Mouse (Mus musculus): ENCODE measurements around the gene Gstm3. TPM values are rescaled to one million over a fixed set of nuclear protein-coding genes. Genes with fewer than 3 reads are reported as not detected.

Gstm3 gene
- total RNA-seq, 2 experiments from 2014 or later = not detected

DNA sequence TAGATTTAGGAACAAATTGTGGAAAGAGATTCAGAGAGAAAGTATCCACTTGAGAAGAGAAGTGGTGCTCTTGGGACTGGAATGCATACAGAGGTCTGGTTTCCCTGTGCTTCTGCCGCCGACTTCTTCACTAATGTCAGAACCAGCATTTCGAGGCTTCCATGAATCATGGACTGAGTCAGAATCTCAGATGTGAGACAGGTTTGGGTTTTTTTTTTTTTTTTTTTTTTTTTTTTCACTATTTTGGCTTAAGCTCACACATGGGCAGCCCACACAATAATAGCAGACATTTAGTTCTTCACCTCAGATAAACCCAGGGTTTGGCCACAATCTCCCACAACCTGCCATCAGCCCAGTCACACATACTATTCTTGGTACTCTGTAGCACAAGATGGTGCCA is 33.8 kb downstream of the Gstm3 start:
- no peak for DNase-seq
- intact Hi-C loops (cut with DNase I) = loop anchor here (5.0 kb wide), 1 partner anchor 82 kb away; the partner anchor contains the start of gene Gstm1

DNA sequence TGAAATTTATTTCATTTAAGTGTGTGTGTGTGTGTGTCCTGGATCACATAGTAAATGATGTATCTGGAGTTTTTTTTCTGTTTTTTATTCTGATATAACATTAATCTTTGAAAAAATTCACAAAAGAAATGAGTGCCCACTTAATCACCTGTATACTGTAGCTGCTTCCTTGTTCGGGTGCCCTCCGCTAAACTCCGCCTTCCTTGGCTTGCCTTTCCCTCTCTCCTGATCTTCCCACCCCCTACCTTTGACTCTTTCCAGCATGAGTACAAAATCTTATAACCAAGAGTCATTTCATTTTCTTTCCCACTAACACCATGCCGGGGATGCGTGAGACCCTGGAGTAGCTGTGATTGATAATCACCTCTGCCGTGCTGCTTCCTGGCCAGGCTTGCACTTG is 37.0 kb downstream of the Gstm3 start:
- intact Hi-C loops (cut with DNase I) = loop anchor here (5.0 kb wide), 1 partner anchor 215 kb away; the partner anchor contains the start of gene Gnai3
- no peak for DNase-seq

DNA sequence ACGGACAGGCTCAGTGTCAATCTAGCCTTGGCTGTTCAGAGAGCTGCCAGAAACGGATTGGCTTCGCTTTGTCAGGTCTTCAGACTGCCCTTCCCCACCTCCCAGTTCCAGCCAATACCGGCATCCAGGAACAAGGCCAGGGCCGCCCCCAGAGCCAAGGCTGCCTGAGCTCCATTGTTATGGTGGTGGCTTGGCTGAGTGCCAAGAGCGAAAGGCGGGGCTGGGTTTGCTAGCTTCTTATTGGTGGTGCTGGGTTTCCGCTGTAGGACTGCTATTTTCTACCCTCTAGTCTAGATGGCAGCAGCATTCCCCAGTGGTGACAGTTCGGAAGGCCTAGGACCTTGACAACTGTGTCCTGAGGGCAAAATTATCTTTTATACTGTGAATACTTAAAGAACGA is 37.4 kb downstream of the Gstm3 start, which contains the start of gene Gstm7:
Gene Gstm7, minus strand, starts transcription at position 148 of the 400 bp plus-strand sequence.
- peak; percentile 99 to 100 for DNase-seq
- intact Hi-C loops (cut with DNase I) = loop anchor here (5.0 kb wide), 1 partner anchor 216 kb away; the partner anchor contains the start of gene Gnai3

DNA sequence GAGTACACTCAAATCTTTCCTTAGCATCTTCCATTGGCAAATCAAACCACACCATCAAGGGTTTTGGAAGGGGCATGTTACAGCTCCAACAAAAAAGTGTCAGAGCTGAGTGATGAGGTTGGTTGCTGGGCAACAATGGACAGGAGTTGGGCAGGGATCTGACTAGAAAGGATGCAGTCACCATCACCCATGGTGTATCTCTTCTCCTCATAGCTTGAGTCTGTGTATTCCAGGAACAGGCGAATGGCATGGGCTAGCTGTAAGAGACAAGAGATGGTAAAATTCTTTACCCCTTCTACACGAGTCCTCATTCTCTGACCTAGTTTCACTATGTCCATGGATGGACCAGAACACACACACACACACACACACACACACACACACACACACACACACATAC is 37.9 kb downstream of the Gstm3 start:
- no peak for DNase-seq
- intact Hi-C loops (cut with DNase I) = loop anchor here (5.0 kb wide), 1 partner anchor 216 kb away; the partner anchor contains the start of gene Gnai3

DNA sequence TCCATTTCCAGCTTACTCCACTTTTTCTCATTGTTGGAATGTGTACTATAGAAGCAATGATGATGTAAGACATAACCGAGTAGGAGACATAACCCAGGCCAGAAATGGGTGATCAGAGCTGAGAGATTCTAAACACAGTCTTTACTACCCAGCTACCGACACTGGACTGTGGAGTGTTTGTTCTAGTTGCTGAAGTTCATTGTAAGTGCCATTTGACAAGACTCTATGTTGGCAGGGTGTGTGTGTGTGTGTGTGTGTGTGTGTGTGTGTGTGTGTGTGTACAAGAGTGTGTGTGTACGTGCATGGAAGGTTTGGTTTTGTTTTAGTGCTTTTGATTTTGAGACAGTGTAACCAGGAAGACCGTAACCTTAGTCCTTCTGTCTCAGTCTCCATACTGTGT is 39.4 kb downstream of the Gstm3 start:
- intact Hi-C loops (cut with DNase I) = loop anchor here (5.0 kb wide), 1 partner anchor 218 kb away; the partner anchor contains the start of gene Gnai3
- DNase-seq = no peak

DNA sequence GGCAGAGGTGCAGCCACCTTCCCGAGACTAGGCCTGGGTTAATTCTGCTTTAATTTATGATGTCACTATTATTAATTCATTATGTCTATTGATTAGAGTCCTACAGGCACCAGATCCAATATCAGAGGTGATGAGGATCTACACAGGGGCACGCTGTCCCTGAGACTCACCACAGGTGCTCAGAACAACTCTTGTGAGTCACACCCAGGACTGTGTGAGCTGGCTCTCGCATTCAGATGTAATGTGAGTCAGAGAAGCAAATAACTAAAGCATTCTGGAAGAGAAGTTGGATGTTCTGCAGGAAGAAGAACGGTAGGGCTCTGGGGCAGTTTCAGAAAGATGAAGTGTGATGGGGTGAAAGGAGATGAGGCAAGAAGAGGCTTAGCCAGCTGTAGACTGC is 39.8 kb downstream of the Gstm3 start:
- DNase-seq = no peak
- intact Hi-C loops (cut with DNase I) = no loop called here

DNA sequence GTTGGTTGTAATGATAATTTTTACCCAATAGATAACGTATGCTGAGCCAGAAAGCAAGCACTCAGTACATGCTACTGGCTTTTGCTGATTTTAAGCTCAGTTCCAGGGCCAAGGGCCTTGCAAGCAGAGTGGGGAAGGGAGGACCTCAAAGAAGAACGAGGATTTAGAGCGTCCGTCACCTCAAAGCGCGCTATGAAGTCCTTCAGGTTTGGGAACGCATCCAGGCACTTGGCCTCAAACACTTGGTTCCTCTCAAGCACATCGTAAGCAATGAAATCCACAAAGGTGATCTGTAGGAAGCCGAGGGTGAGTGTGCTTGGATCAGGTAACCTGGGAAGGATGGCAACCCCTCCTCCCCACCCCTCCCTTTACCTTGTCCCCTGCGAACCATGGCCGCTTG is 40.4 kb downstream of the Gstm3 start:
- no peak for DNase-seq
- intact Hi-C loops (cut with DNase I) = no loop called here

DNA sequence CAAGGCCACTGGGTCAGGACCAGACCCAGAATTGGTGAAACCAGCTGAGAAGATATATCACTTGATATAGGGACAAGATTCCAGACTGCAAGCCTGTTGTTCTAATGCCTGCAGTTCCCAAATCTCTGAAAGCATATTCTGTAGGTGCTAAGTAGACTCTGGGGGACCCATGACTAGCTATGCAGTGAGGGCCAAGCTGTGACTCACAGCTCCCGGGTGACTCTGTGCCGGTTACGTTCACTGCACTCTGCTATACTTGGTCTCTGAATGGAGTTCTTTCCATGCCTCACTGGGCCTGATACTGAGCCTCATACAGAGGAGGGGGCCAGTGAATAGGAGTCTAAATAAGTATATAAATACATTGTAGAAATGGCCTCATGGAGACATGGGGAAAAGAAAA is 41.2 kb downstream of the Gstm3 start:
- intact Hi-C loops (cut with DNase I) = no loop called here

DNA sequence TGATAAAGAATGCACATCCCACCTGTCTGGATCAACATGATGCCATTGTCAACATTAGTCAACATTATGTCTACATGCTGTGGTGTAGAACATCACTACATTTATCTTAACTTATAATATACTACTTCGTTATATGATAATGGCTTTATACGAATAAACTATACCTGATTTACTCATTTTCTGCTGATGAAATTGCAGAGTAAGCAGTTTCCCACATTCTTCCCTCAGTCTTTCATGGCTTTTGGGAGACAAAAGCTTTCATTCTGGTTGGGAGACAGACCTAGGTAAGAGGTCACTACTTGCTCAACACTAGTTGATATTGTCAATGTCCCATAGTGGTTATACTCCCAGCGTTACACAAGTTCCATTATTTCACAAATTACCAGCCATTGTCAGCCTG is 43.7 kb downstream of the Gstm3 start:
- DNase-seq = no peak
- intact Hi-C loops (cut with DNase I) = no loop called here

More for the DNA sequence above, 41.2 kb downstream of the Gstm3 start:
- DNase-seq = no peak

DNA sequence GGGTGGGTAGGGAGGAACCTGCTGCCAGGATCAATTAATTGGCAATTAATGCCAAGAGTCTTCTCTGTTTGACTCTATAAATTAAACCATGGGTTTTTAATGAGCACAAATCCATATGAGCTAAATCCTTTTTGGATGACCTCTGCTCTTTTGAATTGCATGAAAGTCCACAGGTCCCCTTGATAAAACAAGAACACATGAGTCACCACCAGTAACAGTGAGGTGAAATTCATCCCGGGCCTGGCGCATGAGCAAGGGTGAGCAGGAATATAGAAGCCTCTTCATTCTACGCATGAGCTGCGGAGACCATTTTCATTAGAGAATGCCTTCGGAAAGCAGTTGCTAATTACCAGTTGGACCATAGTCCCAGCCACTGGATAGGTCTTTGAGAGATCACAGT is 48.7 kb downstream of the Gstm3 start:
- intact Hi-C loops (cut with DNase I) = no loop called here

DNA sequence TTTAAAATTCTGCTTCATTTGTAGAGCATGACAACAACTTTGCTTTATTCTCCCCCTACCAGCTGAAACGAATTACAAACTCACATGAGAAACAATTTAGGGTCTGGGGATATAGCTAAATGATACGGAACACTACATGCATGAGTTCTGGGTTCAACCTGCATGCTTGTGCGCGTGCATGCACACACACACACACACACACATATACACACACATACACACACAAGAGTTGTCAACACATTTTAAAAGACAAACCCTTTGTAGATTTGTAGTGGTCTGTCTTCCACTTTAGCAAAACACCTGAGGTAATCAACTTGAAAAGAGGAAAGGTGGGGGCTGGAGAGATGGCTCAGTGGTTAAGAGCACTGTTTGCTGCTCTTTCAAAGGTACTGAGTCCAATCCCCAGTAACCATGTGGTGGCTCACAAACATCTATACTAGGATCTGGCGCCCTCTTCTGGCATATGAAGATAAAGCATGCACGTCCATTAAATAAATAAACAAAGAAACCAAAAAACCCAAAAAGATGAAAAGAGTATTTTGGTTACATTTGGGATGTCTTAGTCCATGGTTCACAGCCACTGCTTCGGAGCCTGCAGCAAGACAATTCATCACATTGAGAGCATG is 51.2 kb downstream of the Gstm3 start:
- DNase-seq = peak; percentile 66 to 77
- intact Hi-C loops (cut with DNase I) = loop anchor here (1.0 to 5.0 kb wide), 4 partner anchors 51 to 361 kb away; partner anchors contain the start of genes Ahcyl1 and Ubl4b

More for the DNA sequence above, 48.7 kb downstream of the Gstm3 start:
- DNase-seq = no peak

DNA sequence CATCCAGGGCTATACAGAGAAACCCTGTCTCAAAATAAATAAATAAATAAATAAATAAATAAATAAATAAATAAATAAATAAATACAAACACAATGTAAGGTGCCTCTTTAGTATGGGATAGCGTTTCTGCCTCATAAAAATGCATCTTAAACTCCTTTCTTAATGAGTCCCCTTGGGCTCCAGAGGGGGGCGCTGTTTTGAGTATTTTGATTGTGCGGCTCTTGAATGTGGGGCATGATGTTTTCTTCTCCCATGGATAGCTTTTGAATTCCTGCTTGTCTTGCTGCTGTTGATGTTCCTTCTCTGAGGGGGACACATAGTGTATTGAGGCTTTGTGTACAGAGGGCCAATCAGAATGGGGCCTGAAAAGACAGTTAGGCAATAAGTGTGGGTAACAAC is 52.0 kb downstream of the Gstm3 start:
- no peak for DNase-seq
- intact Hi-C loops (cut with DNase I) = loop anchor here (5.0 kb wide), 2 partner anchors 220 to 360 kb away; partner anchors contain the start of genes Ahcyl1 and Ubl4b

DNA sequence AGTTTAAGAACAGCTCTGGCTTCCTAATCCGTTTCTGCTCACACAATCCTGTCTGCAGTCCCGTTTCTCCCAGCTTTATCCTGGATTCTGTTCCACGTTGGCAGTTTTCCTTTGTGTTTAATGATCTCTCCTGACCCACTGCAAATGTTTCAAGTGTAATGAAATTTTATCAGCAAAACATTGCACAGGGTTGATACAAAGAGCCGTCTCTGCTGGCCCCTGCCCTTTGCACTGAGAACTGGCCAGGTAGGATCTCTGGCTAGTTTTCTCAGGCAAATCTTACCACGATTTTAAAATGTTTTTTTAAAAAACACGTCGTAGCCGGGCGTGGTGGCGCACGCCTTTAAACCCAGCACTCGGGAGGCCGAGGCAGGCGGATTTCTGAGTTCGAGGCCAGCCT is 52.4 kb downstream of the Gstm3 start:
- intact Hi-C loops (cut with DNase I) = loop anchor here (5.0 kb wide), 2 partner anchors 219 to 359 kb away; partner anchors contain the start of genes Ahcyl1 and Ubl4b
- DNase-seq = no peak

Other genes with a start within 250 kb of the Gstm3 start
- gene Csf1, start 208.8 kb downstream of the Gstm3 start, total RNA-seq (2021) = 10 to 100 TPM; 25.5 to 29.0 TPM
- gene Eps8l3, start 92.1 kb downstream of the Gstm3 start, total RNA-seq (2021) = not detected
- gene Gstm5, start 73.5 kb downstream of the Gstm3 start, total RNA-seq (2021) = 10 to 100 TPM; 50.7 to 50.8 TPM
- 10 to 100 TPM; 17.3 to 19.7 TPM for gene Gstm7, start 37.5 kb downstream of the Gstm3 start, total RNA-seq (2021)
- gene Gstm6, start 25.5 kb downstream of the Gstm3 start, total RNA-seq (2021) = 1 to 10 TPM in 1 of 2 experiments, under 1 TPM in 1; 0.87 to 1.4 TPM
- 10 to 100 TPM; 44.3 to 45.6 TPM for gene Gstm2, start 17.2 kb upstream of the Gstm3 start, total RNA-seq (2021)
- gene Gstm1, start 48.7 kb upstream of the Gstm3 start, total RNA-seq (2021) = 10 to 100 TPM; 61.4 to 76.3 TPM
- gene Gstm4, start 75.6 kb upstream of the Gstm3 start, total RNA-seq (2021) = 10 to 100 TPM; 11.1 to 13.3 TPM
- 10 to 100 TPM; 12.2 to 14.7 TPM for gene Ampd2, start 117.4 kb upstream of the Gstm3 start, total RNA-seq (2021)
- gene Gnat2, start 123.5 kb upstream of the Gstm3 start, total RNA-seq (2021) = under 1 TPM in 1 of 2 experiments, not detected in 1; 0.38 TPM
- 10 to 100 TPM; 35.1 to 37.9 TPM for gene Gnai3, start 176.9 kb upstream of the Gstm3 start, total RNA-seq (2021)
- gene Gpr61, start 185.6 kb upstream of the Gstm3 start, total RNA-seq (2021) = not detected
- gene Amigo1, start 217.1 kb upstream of the Gstm3 start, total RNA-seq (2021) = 10 to 100 TPM in 1 of 2 experiments, 1 to 10 TPM in 1; 6.9 to 11.8 TPM
- gene Cyb561d1, start 231.9 kb upstream of the Gstm3 start, total RNA-seq (2021) = 1 to 10 TPM; 5.7 to 6.2 TPM
- gene Atxn7l2, start 241.7 kb upstream of the Gstm3 start, total RNA-seq (2021) = 1 to 10 TPM; 4.5 TPM